Mouse (Mus musculus): ENCODE data around the gene Zfp277. TPM values are rescaled to one million over a fixed set of nuclear protein-coding genes. Genes with fewer than 3 reads are reported as not detected.

Zfp277 gene
- total RNA-seq, 2 experiments from 2014 or later = 18.7 to 19.6 TPM

GRCm38 (mm10) chr12:40335303-40335702, 110.4 kb downstream of the Zfp277 start:
- TF ChIP-seq CTCF (IDR thresholded peaks at IDR 0.05) = no peak
- intact Hi-C loops (cut with DNase I) = no loop called here
- Histone ChIP-seq H3K4me3 (no peak overlapping the region), H3K27ac (no peak overlapping the region)
- DNase-seq (ENCODE audit: extremely low spot score in 1 of 2, low spot score in 2 of 2) = no peak

GRCm38 (mm10) chr12:40331467-40331866, 114.2 kb downstream of the Zfp277 start:
- TF ChIP-seq CTCF (IDR thresholded peaks at IDR 0.05) = no peak

DNA sequence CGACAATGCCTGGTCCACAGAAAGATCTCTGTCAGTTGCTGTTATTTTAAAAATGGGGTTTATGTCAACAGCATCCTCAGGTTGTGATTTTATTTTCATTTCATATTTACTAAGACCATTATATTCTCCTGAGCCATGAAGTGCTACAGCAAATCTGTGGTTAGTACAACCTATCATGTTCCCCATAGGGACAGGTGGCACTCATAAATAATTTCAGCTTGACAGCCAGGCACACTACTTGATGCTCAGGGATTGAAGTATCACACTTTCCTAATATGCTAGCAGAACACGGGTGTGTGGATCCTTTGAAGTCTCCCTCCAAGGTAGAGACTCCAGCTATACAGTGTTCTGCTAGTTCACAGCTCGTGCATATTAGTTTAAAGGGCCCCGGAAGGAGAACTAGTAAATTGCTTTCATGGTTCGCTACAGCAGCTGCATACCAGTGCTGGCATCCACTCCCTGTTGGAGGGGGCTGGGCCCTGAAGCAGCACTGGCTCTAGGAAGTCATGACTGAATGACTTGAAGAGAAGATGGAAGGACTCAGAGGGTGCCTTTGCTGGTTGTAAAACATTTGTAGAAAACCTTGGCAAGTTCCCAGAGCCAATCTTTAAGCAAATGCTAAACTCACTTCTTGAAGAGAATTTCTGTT, 118.6 kb downstream of the Zfp277 start:
- TF ChIP-seq CTCF (IDR thresholded peaks at IDR 0.05) = no peak
- DNase-seq (ENCODE audit: extremely low spot score in 1 of 2, low spot score in 2 of 2) = no peak
- Histone ChIP-seq H3K4me3 (no peak overlapping the region), H3K27ac (no peak overlapping the region)
- intact Hi-C loops (cut with DNase I) = loop anchor here (5.0 kb wide), 1 partner anchor 60 kb away; no protein-coding TSS in a partner anchor

More at GRCm38 (mm10) chr12:40331467-40331866, 114.2 kb downstream of the Zfp277 start:
- Histone ChIP-seq H3K27ac (no peak overlapping the region), H3K4me3 (no peak overlapping the region)
- intact Hi-C loops (cut with DNase I) = no loop called here
- DNase-seq (ENCODE audit: extremely low spot score in 1 of 2, low spot score in 2 of 2) = no peak

DNA sequence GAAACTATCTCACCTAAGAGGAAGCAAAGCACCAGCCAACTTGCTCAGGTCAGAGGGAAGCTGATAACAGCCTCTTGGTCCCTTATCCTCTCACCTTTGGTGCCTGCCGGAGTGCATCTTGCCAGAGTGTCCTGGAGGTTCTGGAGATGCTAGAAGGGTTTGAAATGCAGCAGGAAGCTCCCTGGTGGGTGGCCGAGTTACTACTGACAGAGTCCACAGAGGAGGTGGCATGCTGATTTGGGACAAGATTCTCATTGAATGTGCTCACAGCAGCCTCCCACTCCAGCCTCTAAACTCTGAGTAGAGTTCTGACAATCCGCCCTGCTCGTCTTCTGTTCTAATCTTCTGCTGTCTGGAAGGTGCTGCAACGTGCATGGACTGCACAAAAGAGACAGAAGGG, 120.1 kb downstream of the Zfp277 start:
- no peak for TF ChIP-seq CTCF (IDR thresholded peaks at IDR 0.05)
- DNase-seq (ENCODE audit: extremely low spot score in 1 of 2, low spot score in 2 of 2) = no peak
- no peak overlapping the region for H3K4me3 ChIP-seq
- intact Hi-C loops (cut with DNase I) = loop anchor here (5.0 kb wide), 1 partner anchor 58 kb away; no protein-coding TSS in a partner anchor
- no peak overlapping the region for H3K27ac ChIP-seq

DNA sequence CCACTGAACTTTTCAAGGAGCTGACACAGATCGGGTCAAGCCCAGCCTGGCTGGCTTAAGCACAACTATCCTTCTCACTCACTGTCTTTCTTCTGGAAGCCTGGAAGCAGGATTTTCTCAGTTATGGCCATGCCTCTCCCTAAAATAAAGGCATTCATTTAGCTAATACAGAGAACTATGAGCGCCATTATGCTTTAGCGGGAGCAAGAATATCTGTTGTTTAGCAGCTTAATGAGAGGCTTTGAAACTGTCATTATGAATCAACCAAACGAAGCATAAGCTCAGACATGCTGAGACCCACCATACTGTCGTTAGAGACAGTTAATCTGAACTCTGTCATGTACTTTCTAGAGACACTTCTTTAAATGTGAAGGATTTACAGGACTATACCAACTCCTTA, 120.9 kb downstream of the Zfp277 start:
- TF ChIP-seq CTCF (IDR thresholded peaks at IDR 0.05) = no peak
- H3K27ac ChIP-seq = no peak overlapping the region
- no peak overlapping the region for H3K4me3 ChIP-seq
- intact Hi-C loops (cut with DNase I) = loop anchor here (5.0 kb wide), 1 partner anchor 58 kb away; no protein-coding TSS in a partner anchor
- DNase-seq (ENCODE audit: extremely low spot score in 1 of 2, low spot score in 2 of 2) = no peak

DNA sequence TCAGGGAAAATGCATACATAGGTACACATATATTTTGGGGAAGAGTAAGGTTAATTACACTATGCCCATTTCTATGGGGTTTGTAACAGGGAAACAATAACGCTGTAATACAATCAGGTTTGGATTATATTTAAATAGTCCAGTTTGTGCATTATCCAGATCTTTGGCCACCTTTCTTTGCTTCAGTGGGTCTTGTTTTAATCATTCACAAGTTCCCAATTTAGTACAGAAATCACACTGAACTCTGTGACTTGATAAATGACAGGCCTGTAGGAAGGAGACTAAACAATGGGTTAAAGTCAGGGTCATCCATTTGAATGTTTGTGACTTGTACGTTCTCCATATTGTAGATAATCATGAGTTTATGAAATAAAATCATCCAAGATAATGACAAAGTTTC, 130.6 kb downstream of the Zfp277 start:
- Histone ChIP-seq H3K27ac (no peak overlapping the region), H3K4me3 (no peak overlapping the region)
- DNase-seq (ENCODE audit: extremely low spot score in 1 of 2, low spot score in 2 of 2) = no peak
- no peak for TF ChIP-seq CTCF (IDR thresholded peaks at IDR 0.05)
- intact Hi-C loops (cut with DNase I) = no loop called here

- intact Hi-C loops (cut with DNase I) = no loop called here
- no peak for TF ChIP-seq CTCF (IDR thresholded peaks at IDR 0.05)
- Histone ChIP-seq H3K27ac (no peak overlapping the region), H3K4me3 (no peak overlapping the region)
- DNase-seq (ENCODE audit: extremely low spot score in 1 of 2, low spot score in 2 of 2) = no peak
These were observed 141.7 kb downstream of the Zfp277 start for GRCm38 (mm10) chr12:40303960-40304359.

- H3K27ac ChIP-seq = no peak overlapping the region
- no peak overlapping the region for H3K4me3 ChIP-seq
- no peak for TF ChIP-seq CTCF (IDR thresholded peaks at IDR 0.05)
- DNase-seq (ENCODE audit: extremely low spot score in 1 of 2, low spot score in 2 of 2) = no peak
- intact Hi-C loops (cut with DNase I) = no loop called here
These were observed 147.1 kb downstream of the Zfp277 start for GRCm38 (mm10) chr12:40298636-40299035.

GRCm38 (mm10) chr12:40286539-40286938, 159.2 kb downstream of the Zfp277 start:
- intact Hi-C loops (cut with DNase I) = no loop called here
- no peak for TF ChIP-seq CTCF (IDR thresholded peaks at IDR 0.05)

GRCm38 (mm10) chr12:40280596-40281325, 164.9 kb downstream of the Zfp277 start:
- intact Hi-C loops (cut with DNase I) = no loop called here
- no peak for DNase-seq (ENCODE audit: extremely low spot score in 1 of 2, low spot score in 2 of 2)
- H3K27ac ChIP-seq = no peak overlapping the region
- no peak overlapping the region for H3K4me3 ChIP-seq
- no peak for TF ChIP-seq CTCF (IDR thresholded peaks at IDR 0.05)

More at GRCm38 (mm10) chr12:40286539-40286938, 159.2 kb downstream of the Zfp277 start:
- DNase-seq (ENCODE audit: extremely low spot score in 1 of 2, low spot score in 2 of 2) = no peak
- H3K4me3 ChIP-seq = no peak overlapping the region
- no peak overlapping the region for H3K27ac ChIP-seq

DNA sequence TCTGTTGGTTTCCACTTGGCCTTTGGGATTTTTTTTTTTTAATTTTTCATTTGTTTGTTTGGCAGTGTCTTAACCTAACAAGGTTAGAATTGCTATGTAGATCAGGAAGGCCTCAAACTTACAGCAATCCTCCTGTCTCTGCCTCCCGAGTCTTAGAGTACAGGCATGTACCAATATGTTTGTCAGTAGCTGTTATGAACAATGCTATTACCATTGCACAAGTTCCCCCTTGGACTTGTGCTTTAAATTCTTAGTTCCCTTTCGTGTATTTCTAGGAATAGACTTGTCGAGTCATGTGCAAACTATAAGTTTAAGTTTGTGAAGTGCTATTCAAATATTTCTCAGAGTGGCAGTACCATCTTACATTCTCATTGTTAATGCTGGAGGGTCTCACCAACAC, 168.1 kb downstream of the Zfp277 start:
- intact Hi-C loops (cut with DNase I) = no loop called here
- no peak for DNase-seq (ENCODE audit: extremely low spot score in 1 of 2, low spot score in 2 of 2)
- no peak for TF ChIP-seq CTCF (IDR thresholded peaks at IDR 0.05)
- H3K4me3 ChIP-seq = no peak overlapping the region
- no peak overlapping the region for H3K27ac ChIP-seq

GRCm38 (mm10) chr12:40274931-40275330, 170.8 kb downstream of the Zfp277 start:
- H3K27ac ChIP-seq = no peak overlapping the region
- intact Hi-C loops (cut with DNase I) = no loop called here

More at GRCm38 (mm10) chr12:40274931-40275330, 170.8 kb downstream of the Zfp277 start:
- H3K4me3 ChIP-seq = no peak overlapping the region
- DNase-seq (ENCODE audit: extremely low spot score in 1 of 2, low spot score in 2 of 2) = no peak
- TF ChIP-seq CTCF (IDR thresholded peaks at IDR 0.05) = no peak
